In genomic region chr15:78956351-78956750, GRCm38 (mm10) we compare ENCODE assay signal across 9 mouse cellular contexts. TPM values are rescaled to one million over a fixed set of nuclear protein-coding genes. Genes with fewer than 3 reads are reported as not detected.
DNase-seq lines count a peak whose midpoint lies in the region; ATAC-seq and TF ChIP-seq lines count a peak whose summit lies in the region.
"Had no signal": no experiment of that assay in that cellular context is flagged by ENCODE, and none has a peak within 500 bp of the region (broad histone marks: within the 10 kb centered on the region; RNA-seq: fewer than 3 reads in every experiment).

No protein-coding gene starts in this region.

- H3K4me2 ChIP-seq in forebrain, embryonic 11.5 days (ENCODE audit: low read depth, low read length, severe bottlenecking): no peak overlapping the region
- no peak overlapping the region for H3K4me2 ChIP-seq in forebrain, embryonic 15.5 days (replicated peaks)
- H3K4me2 ChIP-seq in liver, postnatal 0 days (ENCODE audit: low read depth, low read length): no peak overlapping the region
- H3K4me2 ChIP-seq in liver, embryonic 11.5 days: no peak overlapping the region

- no peak overlapping the region for H3K27ac ChIP-seq in forebrain, embryonic 11.5 days (ENCODE audit: low read depth, low read length)
- no peak overlapping the region for H3K27ac ChIP-seq in forebrain, embryonic 15.5 days (replicated peaks)
- H3K27ac ChIP-seq in liver, postnatal 0 days (ENCODE audit: low read depth): no peak overlapping the region
- H3K27ac ChIP-seq in liver, embryonic 11.5 days (ENCODE audit: low read depth, low read length): no peak overlapping the region

- no peaks in the 10 kb centered on the region for H3K9me3 ChIP-seq in forebrain, embryonic 11.5 days (ENCODE audit: control insufficient read depth, low read length)
- H3K9me3 ChIP-seq in forebrain, embryonic 15.5 days: no peaks in the 10 kb centered on the region
- H3K9me3 ChIP-seq in liver, postnatal 0 days (ENCODE audit: low read length): no peaks in the 10 kb centered on the region
- H3K9me3 ChIP-seq in liver, embryonic 11.5 days (ENCODE audit: control insufficient read depth, low read length): no peaks in the 10 kb centered on the region
- H3K9me3 ChIP-seq: megakaryocyte, embryonic 14.5 days had no signal

- no peak overlapping the region for H3K9ac ChIP-seq in forebrain, embryonic 11.5 days (ENCODE audit: low read length)
- H3K9ac ChIP-seq in forebrain, embryonic 15.5 days (replicated peaks): no peak overlapping the region
- H3K9ac ChIP-seq in liver, postnatal 0 days (replicated peaks): no peak overlapping the region
- no peak overlapping the region for H3K9ac ChIP-seq in liver, embryonic 11.5 days (ENCODE audit: low read depth, low read length)

- ATAC-seq in forebrain, embryonic 11.5 days (replicated peaks; ENCODE audit: low FRiP score): 0 out of 2 replicates have a peak, but pooled peaks have one; percentile 18
- no peak for ATAC-seq in forebrain, embryonic 15.5 days (replicated peaks)
- no peak for ATAC-seq in liver, postnatal 0 days
- no peak for ATAC-seq in liver, embryonic 11.5 days (replicated peaks; ENCODE audit: low FRiP score)
- ATAC-seq in activated CD4-positive, CD25-positive, alpha-beta regulatory T cell, adult 4 months: no peak

- DNase-seq in forebrain, embryonic 11.5 days (ENCODE audit: low spot score): no peak
- no peak for DNase-seq in liver, postnatal 0 days
- no peak for DNase-seq in liver, embryonic 11.5 days (ENCODE audit: low spot score)
- DNase-seq in brain, adult 2 months (ENCODE audit: low read depth, low spot score): peak; percentile 41
- DNase-seq in naive thymus-derived CD4-positive, alpha-beta T cell, adult 2 months (ENCODE audit: low read depth): peak; percentile 63
- no peak for DNase-seq in layer of hippocampus, adult 18-20 months (ENCODE audit: low spot score in 2 of 2)

- no peak overlapping the region for H3K4me3 ChIP-seq in forebrain, embryonic 11.5 days (ENCODE audit: low read depth, low read length)
- no peak overlapping the region for H3K4me3 ChIP-seq in forebrain, embryonic 15.5 days
- H3K4me3 ChIP-seq in liver, postnatal 0 days (ENCODE audit: low read depth, low read length): no peak overlapping the region
- no peak overlapping the region for H3K4me3 ChIP-seq in liver, embryonic 11.5 days (ENCODE audit: low read depth, low read length)
- H3K4me3 ChIP-seq: megakaryocyte, embryonic 14.5 days had no signal

- no peaks in the 10 kb centered on the region for H3K27me3 ChIP-seq in forebrain, embryonic 11.5 days (ENCODE audit: control insufficient read depth, insufficient read depth, low read length)
- H3K27me3 ChIP-seq in forebrain, embryonic 15.5 days: no peaks in the 10 kb centered on the region
- H3K27me3 ChIP-seq in liver, postnatal 0 days (ENCODE audit: insufficient read depth, low read length): no peaks in the 10 kb centered on the region
- H3K27me3 ChIP-seq in liver, embryonic 11.5 days (replicated peaks; ENCODE audit: control insufficient read depth, insufficient read depth, low read length): 0 out of 2 replicates have a peak, but pooled peaks cover 2% of the 10 kb centered on the region

- TF ChIP-seq CTCF in liver, postnatal 0 days (IDR thresholded peaks at IDR 0.05; ENCODE audit: low read depth): peak; percentile 67

- 91% methylated on average over 4 of the region's 4 CpGs for WGBS in forebrain, embryonic 11.5 days
- 93% methylated on average over 4 of the region's 4 CpGs for WGBS in forebrain, embryonic 15.5 days
- WGBS in liver, postnatal 0 days (ENCODE audit: insufficient replicate concordance): 64% methylated on average over 4 of the region's 4 CpGs
- 58% methylated on average over 4 of the region's 4 CpGs for WGBS in liver, embryonic 11.5 days

- no peaks in the 10 kb centered on the region for H3K4me1 ChIP-seq in forebrain, embryonic 11.5 days (replicated peaks; ENCODE audit: control insufficient read depth, insufficient read depth, low read length)
- no peaks in the 10 kb centered on the region for H3K4me1 ChIP-seq in forebrain, embryonic 15.5 days
- no peaks in the 10 kb centered on the region for H3K4me1 ChIP-seq in liver, postnatal 0 days (ENCODE audit: insufficient read depth)
- H3K4me1 ChIP-seq in liver, embryonic 11.5 days (replicated peaks; ENCODE audit: control insufficient read depth, insufficient read depth, low read length): no peaks in the 10 kb centered on the region
- H3K4me1 ChIP-seq: megakaryocyte, embryonic 14.5 days had no signal

- no peak for TF ChIP-seq EP300 in liver, postnatal 0 days (IDR thresholded peaks at IDR 0.05; ENCODE audit: low read depth)

- no peaks in the 10 kb centered on the region for H3K36me3 ChIP-seq in forebrain, embryonic 11.5 days (ENCODE audit: control insufficient read depth, insufficient read depth, low read length)
- H3K36me3 ChIP-seq in forebrain, embryonic 15.5 days: peaks cover 49% of the 10 kb centered on the region
- H3K36me3 ChIP-seq in liver, postnatal 0 days (replicated peaks; ENCODE audit: insufficient read depth, low read length): no peaks in the 10 kb centered on the region
- no peaks in the 10 kb centered on the region for H3K36me3 ChIP-seq in liver, embryonic 11.5 days (ENCODE audit: control insufficient read depth, insufficient read depth, low read length)

RNA-seq across cellular contexts. Expression of gene Triobp, which starts 8.8 kb away (rescaled TPM):
- polyA plus RNA-seq in forebrain, embryonic 11.5 days (2014; fragmentation: Nextera tagmentation; extraction: Ambion mirVana): 55.9 and 60.1 TPM in 2 replicates
- polyA plus RNA-seq in forebrain, embryonic 15.5 days (2015; fragmentation: Nextera tagmentation; extraction: Ambion mirVana): 43.3 and 49.9 TPM in 2 replicates
- polyA plus RNA-seq in liver, postnatal 0 days (2015; fragmentation: Nextera tagmentation; extraction: Ambion mirVana): 11.9 and 12.7 TPM in 2 replicates
- 46.7 and 50.7 TPM in 2 replicates for polyA plus RNA-seq in liver, embryonic 11.5 days (2014; fragmentation: Nextera tagmentation; extraction: Ambion mirVana)
- 10 to 100 TPM; 18.6 to 30.9 TPM for polyA plus RNA-seq in activated CD4-positive, CD25-positive, alpha-beta regulatory T cell, adult 4 months (2017; shearing (Covaris generic))
- total RNA-seq in layer of hippocampus, adult 18-20 months (2021): 1 to 10 TPM; 9.0 to 9.2 TPM

RNA-seq across cellular contexts. Expression of gene Nol12, which starts 21.6 kb away (rescaled TPM):
- 56.8 and 62.6 TPM in 2 replicates for polyA plus RNA-seq in forebrain, embryonic 11.5 days (2014; fragmentation: Nextera tagmentation; extraction: Ambion mirVana)
- polyA plus RNA-seq in forebrain, embryonic 15.5 days (2015; fragmentation: Nextera tagmentation; extraction: Ambion mirVana): 57.4 and 59.3 TPM in 2 replicates
- polyA plus RNA-seq in liver, postnatal 0 days (2015; fragmentation: Nextera tagmentation; extraction: Ambion mirVana): 20.3 and 21.5 TPM in 2 replicates
- polyA plus RNA-seq in liver, embryonic 11.5 days (2014; fragmentation: Nextera tagmentation; extraction: Ambion mirVana): 69.6 and 75.3 TPM in 2 replicates
- polyA plus RNA-seq in activated CD4-positive, CD25-positive, alpha-beta regulatory T cell, adult 4 months (2017; shearing (Covaris generic)): 10 to 100 TPM; 44.5 to 46.9 TPM
- total RNA-seq in layer of hippocampus, adult 18-20 months (2021): 10 to 100 TPM; 36.2 to 37.5 TPM

RNA-seq across cellular contexts. Expression of gene Lgals1, which starts 29.8 kb away (rescaled TPM):
- 279 and 319 TPM in 2 replicates for polyA plus RNA-seq in forebrain, embryonic 11.5 days (2014; fragmentation: Nextera tagmentation; extraction: Ambion mirVana)
- 61.7 and 66.5 TPM in 2 replicates for polyA plus RNA-seq in forebrain, embryonic 15.5 days (2015; fragmentation: Nextera tagmentation; extraction: Ambion mirVana)
- 93.4 and 102 TPM in 2 replicates for polyA plus RNA-seq in liver, postnatal 0 days (2015; fragmentation: Nextera tagmentation; extraction: Ambion mirVana)
- polyA plus RNA-seq in liver, embryonic 11.5 days (2014; fragmentation: Nextera tagmentation; extraction: Ambion mirVana): 761 and 837 TPM in 2 replicates
- polyA plus RNA-seq in activated CD4-positive, CD25-positive, alpha-beta regulatory T cell, adult 4 months (2017; shearing (Covaris generic)): 1,000 to 10,000 TPM in 1 of 2 experiments, 100 to 1,000 TPM in 1; 804 to 1,171 TPM
- total RNA-seq in layer of hippocampus, adult 18-20 months (2021): 10 to 100 TPM; 23.8 to 27.0 TPM

RNA-seq across cellular contexts. Expression of gene Pdxp, which starts 42.6 kb away (rescaled TPM):
- 37.2 and 49.2 TPM in 2 replicates for polyA plus RNA-seq in forebrain, embryonic 11.5 days (2014; fragmentation: Nextera tagmentation; extraction: Ambion mirVana)
- 99.5 and 101 TPM in 2 replicates for polyA plus RNA-seq in forebrain, embryonic 15.5 days (2015; fragmentation: Nextera tagmentation; extraction: Ambion mirVana)
- 1.9 and 2.1 TPM in 2 replicates for polyA plus RNA-seq in liver, postnatal 0 days (2015; fragmentation: Nextera tagmentation; extraction: Ambion mirVana)
- polyA plus RNA-seq in liver, embryonic 11.5 days (2014; fragmentation: Nextera tagmentation; extraction: Ambion mirVana): 23.7 and 23.8 TPM in 2 replicates
- 1 to 10 TPM; 2.5 TPM for polyA plus RNA-seq in activated CD4-positive, CD25-positive, alpha-beta regulatory T cell, adult 4 months (2017; shearing (Covaris generic))
- 100 to 1,000 TPM; 170 to 178 TPM for total RNA-seq in layer of hippocampus, adult 18-20 months (2021)

RNA-seq across cellular contexts. Expression of gene Sh3bp1, which starts 56.8 kb away (rescaled TPM):
- 15.8 and 17.3 TPM in 2 replicates for polyA plus RNA-seq in forebrain, embryonic 11.5 days (2014; fragmentation: Nextera tagmentation; extraction: Ambion mirVana)
- 3.6 and 5.9 TPM in 2 replicates for polyA plus RNA-seq in forebrain, embryonic 15.5 days (2015; fragmentation: Nextera tagmentation; extraction: Ambion mirVana)
- polyA plus RNA-seq in liver, postnatal 0 days (2015; fragmentation: Nextera tagmentation; extraction: Ambion mirVana): 7.4 and 8.2 TPM in 2 replicates
- 69.4 and 70.3 TPM in 2 replicates for polyA plus RNA-seq in liver, embryonic 11.5 days (2014; fragmentation: Nextera tagmentation; extraction: Ambion mirVana)
- 10 to 100 TPM; 43.8 to 75.5 TPM for polyA plus RNA-seq in activated CD4-positive, CD25-positive, alpha-beta regulatory T cell, adult 4 months (2017; shearing (Covaris generic))
- total RNA-seq in layer of hippocampus, adult 18-20 months (2021): 10 to 100 TPM; 32.4 to 34.4 TPM

Comparison
In these comparisons a context has a peak if more than half of its experiments do, and no peak if none do; other contexts are left out.
1. DNase-seq: peak in brain, adult 2 months (single experiment) and naive thymus-derived CD4-positive, alpha-beta T cell, adult 2 months (single experiment); none in forebrain, embryonic 11.5 days (single experiment), liver, postnatal 0 days (single experiment), liver, embryonic 11.5 days (single experiment) and layer of hippocampus, adult 18-20 months (0 of 2).